Mouse (Mus musculus) kidney, adult 10 weeks (tissue): Measurements from ENCODE around the gene Eme1. TPM values are rescaled to one million over a fixed set of nuclear protein-coding genes. Genes with fewer than 3 reads are reported as not detected.

ENCODE experiments used
- polyA plus RNA-seq: library from polyadenylated mRNA; stranded (reverse); fragments of 350-450 nt; fragmentation: Illumina TruSeq; extraction: RNeasy Lipid Tissue Mini Kit (QIAGEN cat#74804); gene quantifications from one replicate; pipeline ENCODE4 v1.2.3, GENCODE M21; 2014; ENCODE audit warnings: low read depth, low replicate concordance

The Eme1 gene
- polyA plus RNA-seq: not detected

GRCm38 (mm10) chr11:94653663-94654436 lies at the start of gene Eme1, which contains the start of gene Mrpl27:
Eme1 (minus strand) TSS chr11:94653964.
Mrpl27 (plus strand) TSS chr11:94653767.

DNA sequence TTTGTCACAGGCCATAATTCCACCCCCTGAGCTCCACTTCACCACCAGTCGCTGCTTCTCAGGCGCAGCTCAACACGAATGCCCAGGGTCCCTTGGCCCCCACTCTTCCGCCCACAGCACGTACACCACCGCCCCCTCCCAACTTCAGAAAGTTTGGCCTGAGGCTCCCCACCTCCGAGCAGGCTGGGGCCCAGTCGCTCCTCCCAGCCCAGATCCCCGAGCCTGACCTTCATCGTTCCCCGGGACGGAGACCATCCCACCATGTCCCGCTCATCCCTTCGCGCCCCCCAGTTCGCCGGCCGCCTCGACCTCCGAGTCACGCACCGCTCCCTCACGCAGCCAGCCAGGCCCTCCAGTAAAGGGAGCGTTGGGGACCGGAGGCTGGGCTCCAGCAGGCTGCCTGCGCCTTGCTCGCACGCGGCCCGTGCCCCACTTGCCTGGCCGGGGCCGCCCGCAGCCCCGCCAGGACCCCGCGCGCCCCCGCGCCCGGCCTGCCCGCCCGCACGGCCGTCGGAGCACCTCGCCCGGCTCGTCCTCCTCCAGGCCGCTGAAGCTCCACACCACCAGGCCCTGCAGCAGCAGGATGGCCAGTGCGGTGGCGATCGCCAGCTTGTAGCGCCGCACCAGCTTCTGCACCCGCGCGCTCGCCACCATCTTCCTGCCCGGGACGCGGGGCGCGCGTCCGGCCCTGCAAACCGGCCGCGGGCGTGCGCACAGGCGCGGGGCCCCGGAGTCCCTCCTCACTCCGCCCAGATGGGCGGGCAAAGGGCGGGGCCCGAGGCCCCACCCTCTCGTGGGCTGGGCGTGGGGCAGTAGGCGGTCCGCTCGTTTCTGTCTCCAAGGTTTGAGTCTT lies 23.2 kb upstream of the Eme1 start, which contains the start of gene Xylt2:
Xylt2 (minus strand) TSS at position 762 of the 853 bp plus-strand sequence.

GRCm38 (mm10) chr11:94629199-94629883 lies 24.4 kb downstream of the Eme1 start, which contains the start of gene Lrrc59:
Lrrc59 (plus strand) TSS chr11:94629767.

GRCm38 (mm10) chr11:94601321-94602281 lies 52.2 kb downstream of the Eme1 start, which contains the start of gene Acsf2:
Acsf2 (minus strand) TSS chr11:94601871.

Other genes with a start within 250 kb of the Eme1 start
- gene Cacna1g, start 179.8 kb downstream of the Eme1 start, polyA plus RNA-seq: not detected
- not detected for gene Spata20, start 167.8 kb downstream of the Eme1 start, polyA plus RNA-seq
- gene Epn3, start 154.0 kb downstream of the Eme1 start, polyA plus RNA-seq: 1.8 TPM
- 0.40 TPM for gene Mycbpap, start 132.2 kb downstream of the Eme1 start, polyA plus RNA-seq
- 5.1 TPM for gene Rsad1, start 104.7 kb downstream of the Eme1 start, polyA plus RNA-seq
- gene Chad, start 88.9 kb downstream of the Eme1 start, polyA plus RNA-seq: not detected
- 12.4 TPM for gene Acsf2, start 52.1 kb downstream of the Eme1 start, polyA plus RNA-seq
- gene Lrrc59, start 24.2 kb downstream of the Eme1 start, polyA plus RNA-seq: 35.2 TPM
- 26.8 TPM for gene Mrpl27, start 197 bp downstream of the Eme1 start, polyA plus RNA-seq
- 0.93 TPM for gene Xylt2, start 23.6 kb upstream of the Eme1 start, polyA plus RNA-seq
- not detected for gene Gm11541, start 50.5 kb upstream of the Eme1 start, polyA plus RNA-seq
- not detected for gene Cdc34b, start 87.8 kb upstream of the Eme1 start, polyA plus RNA-seq
- not detected for gene Tmem92, start 128.7 kb upstream of the Eme1 start, polyA plus RNA-seq